Mouse (Mus musculus): ENCODE data around the gene Zdhhc14. TPM values are rescaled to one million over a fixed set of nuclear protein-coding genes. Genes with fewer than 3 reads are reported as not detected.

The Zdhhc14 gene
- polyA plus RNA-seq, 1 experiment from 2014 or later, result 9.4 TPM

GRCm38 (mm10) chr17:5733400-5733799 lies 241.0 kb downstream of the Zdhhc14 start:
- H3K27ac ChIP-seq (replicated peaks), result no peak overlapping the region
- no peaks in the 10 kb centered on the region for H3K27me3 ChIP-seq
- peaks cover 2% of the 10 kb centered on the region; the same call in 1 of the 2 replicates for H3K36me3 ChIP-seq
- no peaks in the 10 kb centered on the region for H3K4me1 ChIP-seq
- H3K4me3 ChIP-seq, result no peak overlapping the region
- no peak overlapping the region for H3K9ac ChIP-seq (replicated peaks)
- ATAC-seq (replicated peaks), result no peak
- 28% methylated on average over 7 of the region's 7 CpGs for WGBS
- no peak overlapping the region for H3K4me2 ChIP-seq (replicated peaks)
- H3K9me3 ChIP-seq, result no peaks in the 10 kb centered on the region

GRCm38 (mm10) chr17:5741061-5741460 lies 248.7 kb downstream of the Zdhhc14 start:
- Histone ChIP-seq H3K27ac (replicated peaks) (no peak overlapping the region), H3K36me3 (no peaks in the 10 kb centered on the region), H3K9me3 (no peaks in the 10 kb centered on the region), H3K27me3 (no peaks in the 10 kb centered on the region), H3K4me1 (no peaks in the 10 kb centered on the region), H3K4me3 (no peak overlapping the region), H3K4me2 (replicated peaks) (no peak overlapping the region), H3K9ac (replicated peaks) (no peak overlapping the region)
- WGBS, result 85% methylated on average over 6 of the region's 6 CpGs
- no peak for ATAC-seq (replicated peaks)

- Histone ChIP-seq H3K36me3 (no peaks in the 10 kb centered on the region), H3K4me1 (no peaks in the 10 kb centered on the region), H3K27me3 (no peaks in the 10 kb centered on the region), H3K4me3 (no peak overlapping the region), H3K9me3 (no peaks in the 10 kb centered on the region), H3K9ac (replicated peaks) (no peak overlapping the region), H3K4me2 (replicated peaks) (no peak overlapping the region), H3K27ac (replicated peaks) (no peak overlapping the region)
- 93% methylated on average over 5 of the region's 5 CpGs for WGBS
- ATAC-seq (replicated peaks), result no peak
These were observed 251.7 kb downstream of the Zdhhc14 start for GRCm38 (mm10) chr17:5744016-5744415.

GRCm38 (mm10) chr17:5746378-5746777 lies 254.0 kb downstream of the Zdhhc14 start:
- WGBS, result 89% methylated on average over 3 of the region's 3 CpGs
- Histone ChIP-seq H3K4me2 (replicated peaks) (no peak overlapping the region), H3K36me3 (no peaks in the 10 kb centered on the region), H3K27me3 (no peaks in the 10 kb centered on the region), H3K9me3 (no peaks in the 10 kb centered on the region), H3K27ac (replicated peaks) (no peak overlapping the region), H3K4me1 (0 out of 2 replicates have a peak, but pooled peaks cover 4% of the 10 kb centered on the region), H3K9ac (replicated peaks) (no peak overlapping the region), H3K4me3 (no peak overlapping the region)
- no peak for ATAC-seq (replicated peaks)

- no peak overlapping the region for H3K27ac ChIP-seq (replicated peaks)
- H3K4me1 ChIP-seq, result peaks cover 11% of the 10 kb centered on the region
- WGBS, result 82% methylated on average over 16 of the region's 16 CpGs
- H3K9me3 ChIP-seq, result no peaks in the 10 kb centered on the region
- no peaks in the 10 kb centered on the region for H3K36me3 ChIP-seq
- H3K27me3 ChIP-seq, result no peaks in the 10 kb centered on the region
- H3K9ac ChIP-seq (replicated peaks), result no peak overlapping the region
- H3K4me3 ChIP-seq, result no peak overlapping the region
- H3K4me2 ChIP-seq (replicated peaks), result no peak overlapping the region
- no peak for ATAC-seq (replicated peaks)
These were observed 255.5 kb downstream of the Zdhhc14 start for GRCm38 (mm10) chr17:5747539-5748500.

GRCm38 (mm10) chr17:5748501-5748894 lies 256.1 kb downstream of the Zdhhc14 start:
- ATAC-seq (replicated peaks), result no peak
- no peaks in the 10 kb centered on the region for H3K36me3 ChIP-seq
- no peaks in the 10 kb centered on the region for H3K27me3 ChIP-seq
- no peak overlapping the region for H3K27ac ChIP-seq (replicated peaks)
- no peak overlapping the region for H3K4me2 ChIP-seq (replicated peaks)
- H3K4me1 ChIP-seq, result peaks cover 12% of the 10 kb centered on the region
- no peaks in the 10 kb centered on the region for H3K9me3 ChIP-seq
- WGBS, result 3% methylated on average over 4 of the region's 4 CpGs
- H3K4me3 ChIP-seq, result no peak overlapping the region
- H3K9ac ChIP-seq (replicated peaks), result no peak overlapping the region

- WGBS, result 77% methylated on average over 4 of the region's 4 CpGs
- Histone ChIP-seq H3K27ac (replicated peaks) (no peak overlapping the region), H3K4me3 (no peak overlapping the region), H3K4me1 (peaks cover 12% of the 10 kb centered on the region), H3K9ac (replicated peaks) (no peak overlapping the region), H3K9me3 (no peaks in the 10 kb centered on the region), H3K27me3 (peaks cover 5% of the 10 kb centered on the region; the same call in 1 of the 2 replicates), H3K4me2 (replicated peaks) (no peak overlapping the region), H3K36me3 (no peaks in the 10 kb centered on the region)
- ATAC-seq (replicated peaks), result no peak
These were observed 257.9 kb downstream of the Zdhhc14 start for GRCm38 (mm10) chr17:5750278-5750677.

GRCm38 (mm10) chr17:5751066-5751465 lies 258.7 kb downstream of the Zdhhc14 start:
- Histone ChIP-seq H3K4me3 (no peak overlapping the region), H3K36me3 (no peaks in the 10 kb centered on the region), H3K27me3 (peaks cover 5% of the 10 kb centered on the region; the same call in 1 of the 2 replicates), H3K4me2 (replicated peaks) (no peak overlapping the region), H3K27ac (replicated peaks) (no peak overlapping the region), H3K9ac (replicated peaks) (no peak overlapping the region), H3K4me1 (peaks cover 12% of the 10 kb centered on the region), H3K9me3 (no peaks in the 10 kb centered on the region)
- ATAC-seq (replicated peaks), result no peak
- WGBS, result 69% methylated on average over 3 of the region's 3 CpGs

GRCm38 (mm10) chr17:5752322-5752715 lies 260.0 kb downstream of the Zdhhc14 start:
- H3K36me3 ChIP-seq, result no peaks in the 10 kb centered on the region
- peak overlapping the region; percentile 83 for H3K4me2 ChIP-seq (replicated peaks)
- peak overlapping the region; percentile 46 for H3K4me3 ChIP-seq
- 34% methylated on average over 2 of the region's 2 CpGs for WGBS
- peak overlapping the region; percentile 42; the same call in 1 of the 2 replicates for H3K27ac ChIP-seq (replicated peaks)
- H3K27me3 ChIP-seq, result peaks cover 5% of the 10 kb centered on the region; the same call in 1 of the 2 replicates
- H3K9me3 ChIP-seq, result no peaks in the 10 kb centered on the region
- peak overlapping the region; percentile 58; the same call in 1 of the 2 replicates for H3K9ac ChIP-seq (replicated peaks)
- peak; percentile 33; the same call in 1 of the 2 replicates for ATAC-seq (replicated peaks)
- peaks cover 12% of the 10 kb centered on the region for H3K4me1 ChIP-seq

- Histone ChIP-seq H3K9ac (replicated peaks) (peak overlapping the region; percentile 58), H3K4me2 (replicated peaks) (peak overlapping the region; percentile 83), H3K27ac (replicated peaks) (peak overlapping the region; percentile 42), H3K27me3 (peaks cover 5% of the 10 kb centered on the region; the same call in 1 of the 2 replicates), H3K4me1 (peaks cover 12% of the 10 kb centered on the region), H3K4me3 (peak overlapping the region; percentile 46), H3K36me3 (no peaks in the 10 kb centered on the region), H3K9me3 (no peaks in the 10 kb centered on the region)
- WGBS, result 10% methylated on average over 29 of the region's 29 CpGs
- peak; percentile 85 for ATAC-seq (replicated peaks)
These were observed 260.6 kb downstream of the Zdhhc14 start for GRCm38 (mm10) chr17:5752716-5753585.

- ATAC-seq (replicated peaks), result no peak
- no peaks in the 10 kb centered on the region for H3K36me3 ChIP-seq
- no peak overlapping the region for H3K9ac ChIP-seq (replicated peaks)
- WGBS, result 86% methylated on average over 7 of the region's 7 CpGs
- no peaks in the 10 kb centered on the region for H3K9me3 ChIP-seq
- H3K4me1 ChIP-seq, result peaks cover 12% of the 10 kb centered on the region
- H3K27ac ChIP-seq (replicated peaks), result no peak overlapping the region
- no peak overlapping the region for H3K4me3 ChIP-seq
- H3K27me3 ChIP-seq, result peaks cover 5% of the 10 kb centered on the region; the same call in 1 of the 2 replicates
- no peak overlapping the region for H3K4me2 ChIP-seq (replicated peaks)
These were observed 263.1 kb downstream of the Zdhhc14 start for GRCm38 (mm10) chr17:5755489-5755888.

- WGBS, result 70% methylated on average over 5 of the region's 5 CpGs
- ATAC-seq (replicated peaks), result no peak
- no peaks in the 10 kb centered on the region for H3K36me3 ChIP-seq
- no peak overlapping the region for H3K4me2 ChIP-seq (replicated peaks)
- H3K27me3 ChIP-seq, result peaks cover 5% of the 10 kb centered on the region; the same call in 1 of the 2 replicates
- no peak overlapping the region for H3K27ac ChIP-seq (replicated peaks)
- H3K4me1 ChIP-seq, result peaks cover 11% of the 10 kb centered on the region
- no peak overlapping the region for H3K9ac ChIP-seq (replicated peaks)
- no peak overlapping the region for H3K4me3 ChIP-seq
- no peaks in the 10 kb centered on the region for H3K9me3 ChIP-seq
These were observed 263.7 kb downstream of the Zdhhc14 start for GRCm38 (mm10) chr17:5756065-5756464.

Data from forebrain, embryonic 15.5 days (tissue).